Mouse (Mus musculus) G1E (cell line): ENCODE measurements around the gene Ccdc106. TPM values are rescaled to one million over a fixed set of nuclear protein-coding genes. Genes with fewer than 3 reads are reported as not detected.

Experiments
- ATAC-seq: 2 replicates; pipeline ENCODE4 v1.8.0; 2016; ENCODE audit warnings: mild to moderate bottlenecking; ENCODE audit not compliant: insufficient number of reproducible peaks, poor library complexity, low FRiP score, severe bottlenecking; ENCODE audit errors: extremely low read depth
- DNase-seq: peaks from one replicate; pipeline ENCODE4 v3.0.0; 2012; ENCODE audit warnings: low spot score
- H3K27me3 ChIP-seq: 2 replicates; pipeline ENCODE4 v1.6.1; 2012; ENCODE audit warnings: mild to moderate bottlenecking, low read length, inconsistent platforms; ENCODE audit not compliant: insufficient read depth
- H3K36me3 ChIP-seq: replicated peaks from 2 replicates; pipeline ENCODE3; 2012; ENCODE audit warnings: mild to moderate bottlenecking, inconsistent platforms
- H3K4me1 ChIP-seq: 2 replicates; pipeline ENCODE4 v1.6.1; 2012; ENCODE audit warnings: low read depth, low read length, inconsistent platforms, mixed read lengths; ENCODE audit not compliant: insufficient read depth
- H3K4me3 ChIP-seq: 2 replicates; pipeline ENCODE4 v1.5.1; 2012; ENCODE audit warnings: low read depth, mild to moderate bottlenecking, inconsistent platforms, low read length, moderate library complexity, mixed read lengths
- H3K9me3 ChIP-seq: replicated peaks from 2 replicates; pipeline ENCODE4 v1.6.1; 2012; ENCODE audit warnings: inconsistent platforms
- CTCF ChIP-seq: IDR thresholded peaks from 2 replicates; pipeline ENCODE4 v1.5.1; 2012; ENCODE audit warnings: low read depth, low read length, inconsistent platforms, mixed read lengths
- GATA1 ChIP-seq: IDR thresholded peaks from 2 replicates; pipeline ENCODE4 v1.6.1; 2012; ENCODE audit warnings: borderline replicate concordance, low read length, inconsistent platforms, mixed read lengths
- GATA2 ChIP-seq: IDR thresholded peaks from 2 replicates; pipeline ENCODE4 v1.6.1; 2012; ENCODE audit warnings: low read depth, low read length, inconsistent platforms, borderline replicate concordance
- POLR2AphosphoS5 ChIP-seq: IDR thresholded peaks from 2 replicates; pipeline ENCODE4 v1.6.1; 2012; ENCODE audit warnings: low read depth, low read length, inconsistent platforms; ENCODE audit not compliant: insufficient replicate concordance
- TAL1 ChIP-seq: conservative IDR thresholded peaks from 2 replicates; pipeline ENCODE4 v1.6.1; 2012; ENCODE audit warnings: low read depth, low read length, inconsistent platforms, mixed read lengths
- polyA plus RNA-seq: library from polyadenylated mRNA; stranded (reverse); fragments of >175 nt; gene quantifications from 2 replicates; pipeline ENCODE4 v1.2.3, GENCODE M21; 2012
- total RNA-seq, 2 experiments: library from RNA; stranded (forward) in 1 of 2; stranded (reverse) in 1 of 2; fragments of 200-1000 nt in 1 of 2; fragments of >200 nt in 1 of 2; fragmentation: Nextera tagmentation in 1 of 2; gene quantifications; 2 replicates each; pipeline ENCODE4 v1.2.3; 2014 to 2017

The Ccdc106 gene
- total and polyA plus RNA-seq, 3 experiments = 0.21 TPM; not detected in 2

GRCm38 (mm10) chr7:5080815-5081214, 60.5 kb downstream of the Ccdc106 start:
- H3K36me3 ChIP-seq = peaks cover 70% of the 10 kb centered on the region
- no peaks in the 10 kb centered on the region for H3K9me3 ChIP-seq
- H3K27me3 ChIP-seq = no peaks in the 10 kb centered on the region
- no peak for ATAC-seq
- no peak for DNase-seq
- peaks cover 68% of the 10 kb centered on the region for H3K4me1 ChIP-seq
- TF ChIP-seq POLR2AphosphoS5 (no peak), CTCF (no peak), GATA1 (no peak), TAL1 (no peak), GATA2 (no peak)
- peak overlapping the region; percentile 98 for H3K4me3 ChIP-seq

GRCm38 (mm10) chr7:5081241-5081640, 60.9 kb downstream of the Ccdc106 start:
- DNase-seq = no peak
- H3K9me3 ChIP-seq = no peaks in the 10 kb centered on the region
- peaks cover 71% of the 10 kb centered on the region for H3K36me3 ChIP-seq
- no peak for ATAC-seq
- H3K4me1 ChIP-seq = peaks cover 69% of the 10 kb centered on the region
- TF ChIP-seq POLR2AphosphoS5 (no peak), CTCF (no peak), GATA2 (no peak)
- peak overlapping the region; percentile 98 for H3K4me3 ChIP-seq
- H3K27me3 ChIP-seq = no peaks in the 10 kb centered on the region

- no peak for TF ChIP-seq TAL1
- Histone ChIP-seq H3K9me3 (no peaks in the 10 kb centered on the region), H3K36me3 (peaks cover 71% of the 10 kb centered on the region), H3K4me3 (peak overlapping the region; percentile 98; the same call in 1 of the 2 replicates), H3K4me1 (peaks cover 66% of the 10 kb centered on the region), H3K27me3 (no peaks in the 10 kb centered on the region)
- no peak for ATAC-seq
- DNase-seq = no peak
Observed at GRCm38 (mm10) chr7:5081939-5082338, 61.6 kb downstream of the Ccdc106 start.

GRCm38 (mm10) chr7:5083325-5084105, 63.2 kb downstream of the Ccdc106 start:
- H3K4me3 ChIP-seq = peak overlapping the region; percentile 52; the same call in 1 of the 2 replicates
- no peak for DNase-seq

GRCm38 (mm10) chr7:5085512-5085911, 65.2 kb downstream of the Ccdc106 start:
- peaks cover 68% of the 10 kb centered on the region for H3K4me1 ChIP-seq
- ATAC-seq = peak; percentile 18; the same call in 1 of the 2 replicates
- H3K9me3 ChIP-seq = no peaks in the 10 kb centered on the region
- H3K36me3 ChIP-seq = peaks cover 81% of the 10 kb centered on the region
- no peak overlapping the region for H3K4me3 ChIP-seq
- TF ChIP-seq GATA1 (no peak), TAL1 (no peak), CTCF (no peak), POLR2AphosphoS5 (no peak), GATA2 (no peak)
- no peaks in the 10 kb centered on the region for H3K27me3 ChIP-seq
- DNase-seq = no peak

More at GRCm38 (mm10) chr7:5083325-5084105, 63.2 kb downstream of the Ccdc106 start:
- TF ChIP-seq CTCF (no peak), TAL1 (no peak), GATA1 (no peak), GATA2 (no peak), POLR2AphosphoS5 (no peak)
- Histone ChIP-seq H3K36me3 (peaks cover 71% of the 10 kb centered on the region), H3K4me1 (peaks cover 65% of the 10 kb centered on the region), H3K27me3 (no peaks in the 10 kb centered on the region), H3K9me3 (no peaks in the 10 kb centered on the region)
- no peak for ATAC-seq

GRCm38 (mm10) chr7:5086921-5087440, 66.6 kb downstream of the Ccdc106 start:
- Histone ChIP-seq H3K9me3 (no peaks in the 10 kb centered on the region), H3K4me1 (peaks cover 73% of the 10 kb centered on the region), H3K27me3 (no peaks in the 10 kb centered on the region), H3K36me3 (peaks cover 94% of the 10 kb centered on the region), H3K4me3 (no peak overlapping the region)
- no peak for TF ChIP-seq GATA2
- TF ChIP-seq CTCF = no peak
- no peak for TF ChIP-seq POLR2AphosphoS5
- TF ChIP-seq GATA1 = no peak
- TF ChIP-seq TAL1 = no peak
- ATAC-seq = no peak
- no peak for DNase-seq
